22 mouse cellular contexts compared by ENCODE assay signal in genomic region chr19:47824026-47824425, GRCm38 (mm10). TPM values are rescaled to one million over a fixed set of nuclear protein-coding genes. Genes with fewer than 3 reads are reported as not detected.
A peak's percentile ranks its signal among the peaks of the same experiment; 100 is the strongest.
DNase-seq lines count a peak whose midpoint lies in the region; ATAC-seq and TF ChIP-seq lines count a peak whose summit lies in the region.
"Had no signal": no experiment of that assay in that cellular context is flagged by ENCODE, and none has a peak within 500 bp of the region (broad histone marks: within the 10 kb centered on the region; RNA-seq: fewer than 3 reads in every experiment).

No protein-coding gene starts in this region.

- H3K9ac ChIP-seq in midbrain, embryonic 13.5 days (replicated peaks), result no peak overlapping the region
- no peak overlapping the region for H3K9ac ChIP-seq in stomach, embryonic 16.5 days (ENCODE audit: low read length)
- H3K9ac ChIP-seq: embryonic facial prominence, embryonic 13.5 days; forebrain, embryonic 12.5 days; heart, embryonic 12.5 days had no signal

- H3K4me1 ChIP-seq in cerebellum, adult 2 months (ENCODE audit: control insufficient read depth, insufficient read depth, low read length), result no peaks in the 10 kb centered on the region
- 0 out of 2 replicates have a peak, but pooled peaks cover 6% of the 10 kb centered on the region for H3K4me1 ChIP-seq in midbrain, embryonic 10.5 days
- no peaks in the 10 kb centered on the region for H3K4me1 ChIP-seq in midbrain, embryonic 13.5 days (replicated peaks)
- H3K4me1 ChIP-seq in stomach, embryonic 16.5 days (ENCODE audit: control insufficient read depth, insufficient read depth, low read length), result peaks cover 4% of the 10 kb centered on the region; the same call in 1 of the 2 replicates
- H3K4me1 ChIP-seq: forebrain, embryonic 12.5 days; heart, embryonic 12.5 days had no signal

- no peaks in the 10 kb centered on the region for H3K9me3 ChIP-seq in midbrain, embryonic 10.5 days (replicated peaks)
- H3K9me3 ChIP-seq in midbrain, embryonic 13.5 days, result no peaks in the 10 kb centered on the region
- no peaks in the 10 kb centered on the region for H3K9me3 ChIP-seq in stomach, embryonic 16.5 days (replicated peaks; ENCODE audit: control insufficient read depth, low read length)
- H3K9me3 ChIP-seq: embryonic facial prominence, embryonic 13.5 days; forebrain, embryonic 12.5 days; G1E; heart, embryonic 12.5 days had no signal

- no peaks in the 10 kb centered on the region for H3K36me3 ChIP-seq in midbrain, embryonic 10.5 days
- H3K36me3 ChIP-seq in midbrain, embryonic 13.5 days, result no peaks in the 10 kb centered on the region
- no peaks in the 10 kb centered on the region for H3K36me3 ChIP-seq in stomach, embryonic 16.5 days (ENCODE audit: control insufficient read depth, insufficient read depth, low read length)
- H3K36me3 ChIP-seq: embryonic facial prominence, embryonic 13.5 days; forebrain, embryonic 12.5 days; G1E; heart, embryonic 12.5 days had no signal

- TF ChIP-seq POLR2A in cerebellum, adult 2 months (IDR thresholded peaks at IDR 0.05; ENCODE audit: borderline replicate concordance, insufficient read depth, low read length), result no peak

- no peak for TF ChIP-seq CTCF in cerebellum, adult 2 months (IDR thresholded peaks at IDR 0.05; ENCODE audit: borderline replicate concordance, insufficient read depth, low read depth, low read length)

- H3K4me2 ChIP-seq in midbrain, embryonic 13.5 days (replicated peaks), result no peak overlapping the region
- H3K4me2 ChIP-seq in stomach, embryonic 16.5 days (ENCODE audit: low read depth, low read length), result no peak overlapping the region
- H3K4me2 ChIP-seq: embryonic facial prominence, embryonic 13.5 days; forebrain, embryonic 12.5 days; heart, embryonic 12.5 days had no signal

- no peak overlapping the region for H3K27ac ChIP-seq in cerebellum, adult 2 months (ENCODE audit: insufficient read depth, low read length)
- no peak overlapping the region for H3K27ac ChIP-seq in midbrain, embryonic 10.5 days (replicated peaks)
- H3K27ac ChIP-seq in midbrain, embryonic 13.5 days, result no peak overlapping the region
- peak overlapping the region; percentile 84; the same call in 1 of the 2 replicates for H3K27ac ChIP-seq in stomach, embryonic 16.5 days (ENCODE audit: low read length)
- H3K27ac ChIP-seq: embryonic facial prominence, embryonic 13.5 days; forebrain, embryonic 12.5 days had no signal

- 55% methylated on average over 5 of the region's 5 CpGs for WGBS in cerebellum, adult 2 months
- 87% methylated on average over 5 of the region's 5 CpGs for WGBS in midbrain, embryonic 10.5 days
- 89% methylated on average over 5 of the region's 5 CpGs for WGBS in midbrain, embryonic 13.5 days
- WGBS in stomach, embryonic 16.5 days, result 73% methylated on average over 5 of the region's 5 CpGs

- no peaks in the 10 kb centered on the region for H3K27me3 ChIP-seq in cerebellum, adult 2 months (ENCODE audit: control insufficient read depth, insufficient read depth, low read length)
- H3K27me3 ChIP-seq in midbrain, embryonic 10.5 days (ENCODE audit: low read depth, poor library complexity, severe bottlenecking), result peaks cover 14% of the 10 kb centered on the region
- H3K27me3 ChIP-seq in midbrain, embryonic 13.5 days, result 0 out of 2 replicates have a peak, but pooled peaks cover 4% of the 10 kb centered on the region
- no peaks in the 10 kb centered on the region for H3K27me3 ChIP-seq in stomach, embryonic 16.5 days (ENCODE audit: control insufficient read depth, insufficient read depth, low read length)

- DNase-seq in cerebellum, postnatal 10 days, result peak; percentile 12 to 13
- DNase-seq in cerebellum, adult 2 months, result no peak
- peak; percentile 6 for DNase-seq in midbrain, embryonic 10.5 days (ENCODE audit: low spot score)
- DNase-seq in NIH3T3 (ENCODE audit: low read depth), result peak; percentile 53
- no peak for DNase-seq in adrenal gland, postnatal 25 days
- DNase-seq in right cerebral cortex, postnatal 36 days (ENCODE audit: low spot score in 2 of 2), result no peak
- DNase-seq: adrenal gland, adult 8-10 months; cerebellum, adult 11 months; cerebellum, adult 9-10 months; cerebellum, postnatal 36 days; gastrocnemius, postnatal 14 days; heart, postnatal 36 days had no signal

- no peak for ATAC-seq in midbrain, embryonic 13.5 days
- ATAC-seq in stomach, embryonic 16.5 days (ENCODE audit: insufficient read depth, low FRiP score), result peak; percentile 30; the same call in 1 of the 2 replicates
- ATAC-seq: CD4-positive, CD25-positive, alpha-beta regulatory T cell, adult 4 months; forebrain, embryonic 16.5 days; hindbrain, embryonic 16.5 days; inflammation-experienced regulatory T-cells, adult 6 months had no signal

- no peak overlapping the region for H3K4me3 ChIP-seq in cerebellum, adult 2 months (replicated peaks; ENCODE audit: insufficient read depth, low read depth, low read length)
- no peak overlapping the region for H3K4me3 ChIP-seq in midbrain, embryonic 10.5 days
- H3K4me3 ChIP-seq in midbrain, embryonic 13.5 days (replicated peaks), result no peak overlapping the region
- no peak overlapping the region for H3K4me3 ChIP-seq in stomach, embryonic 16.5 days (replicated peaks; ENCODE audit: low read length)
- H3K4me3 ChIP-seq: embryonic facial prominence, embryonic 13.5 days; forebrain, embryonic 12.5 days; heart, embryonic 12.5 days had no signal

RNA-seq across cellular contexts. Expression of gene Gsto1, which starts 30.7 kb away (rescaled TPM):
- polyA plus RNA-seq in cerebellum, adult 2 months (2012; rRNA removed), result 40.5 and 42.1 TPM in 2 replicates
- polyA plus RNA-seq in midbrain, embryonic 10.5 days (2016; fragmentation: Nextera tagmentation; extraction: Ambion mirVana), result 78.1 and 92.2 TPM in 2 replicates
- 89.1 and 98.3 TPM in 2 replicates for polyA plus RNA-seq in midbrain, embryonic 13.5 days (2015; fragmentation: Nextera tagmentation; extraction: Ambion mirVana)
- 2,215 and 3,106 TPM in 2 replicates for polyA plus RNA-seq in stomach, embryonic 16.5 days (2015; fragmentation: Nextera tagmentation; extraction: Ambion mirVana)
- 143 and 204 TPM in 2 replicates for total RNA-seq in adrenal gland, postnatal 25 days (2021)

RNA-seq across cellular contexts. Expression of gene Gsto2, which starts 41.3 kb away (rescaled TPM):
- 2.5 and 2.9 TPM in 2 replicates for polyA plus RNA-seq in cerebellum, adult 2 months (2012; rRNA removed)
- 1.4 and 1.6 TPM in 2 replicates for polyA plus RNA-seq in midbrain, embryonic 10.5 days (2016; fragmentation: Nextera tagmentation; extraction: Ambion mirVana)
- polyA plus RNA-seq in midbrain, embryonic 13.5 days (2015; fragmentation: Nextera tagmentation; extraction: Ambion mirVana), result 1.2 and 1.5 TPM in 2 replicates
- 2.0 and 2.6 TPM in 2 replicates for polyA plus RNA-seq in stomach, embryonic 16.5 days (2015; fragmentation: Nextera tagmentation; extraction: Ambion mirVana)
- 1.4 and 2.9 TPM in 2 replicates for total RNA-seq in adrenal gland, postnatal 25 days (2021)

Comparison
In these comparisons a context has a peak if more than half of its experiments do, and no peak if none do; other contexts are left out.
1. DNase-seq: peak in cerebellum, postnatal 10 days (2 of 2), midbrain, embryonic 10.5 days (single experiment) and NIH3T3 (single experiment); none in cerebellum, adult 2 months (0 of 2), adrenal gland, postnatal 25 days (single experiment) and right cerebral cortex, postnatal 36 days (0 of 2).
2. RNA of gene Gsto1, which starts 30.7 kb away (polyA plus RNA-seq): 2,215 to 3,106 TPM in stomach, embryonic 16.5 days; 89.1 to 98.3 TPM in midbrain, embryonic 13.5 days, 78.1 to 92.2 TPM in midbrain, embryonic 10.5 days and 40.5 to 42.1 TPM in cerebellum, adult 2 months; every median in the first group is over 10 times any median in the second.